Mouse (Mus musculus): ENCODE data around the gene Rnf182. TPM values are rescaled to one million over a fixed set of nuclear protein-coding genes. Genes with fewer than 3 reads are reported as not detected.

Gene Rnf182
- polyA plus RNA-seq, 1 experiment from 2014 or later: not detected

- Histone ChIP-seq H3K36me3 (replicated peaks; ENCODE audit: insufficient read depth, low read length) (no peaks in the 10 kb centered on the region), H3K9ac (replicated peaks) (no peak overlapping the region), H3K4me3 (ENCODE audit: low read depth, low read length) (no peak overlapping the region), H3K4me2 (ENCODE audit: low read depth, low read length) (no peak overlapping the region), H3K9me3 (ENCODE audit: low read length) (no peaks in the 10 kb centered on the region), H3K4me1 (ENCODE audit: insufficient read depth) (no peaks in the 10 kb centered on the region), H3K27me3 (ENCODE audit: insufficient read depth, low read length) (no peaks in the 10 kb centered on the region), H3K27ac (ENCODE audit: low read depth) (no peak overlapping the region)
- 75% methylated on average over 7 of the region's 7 CpGs for WGBS (ENCODE audit: insufficient replicate concordance)
- DNase-seq (no peak), ATAC-seq (no peak)
- TF ChIP-seq CTCF (IDR thresholded peaks at IDR 0.05; ENCODE audit: low read depth) (no peak), EP300 (IDR thresholded peaks at IDR 0.05; ENCODE audit: low read depth) (no peak)
Measured at GRCm38 (mm10) chr13:43711708-43712314, 96.3 kb downstream of the Rnf182 start.

GRCm38 (mm10) chr13:43714741-43715140, 99.2 kb downstream of the Rnf182 start:
- no peak overlapping the region for H3K4me2 ChIP-seq (ENCODE audit: low read depth, low read length)
- WGBS (ENCODE audit: insufficient replicate concordance): 81% methylated on average over 6 of the region's 6 CpGs

GRCm38 (mm10) chr13:43715466-43715865, 100.0 kb downstream of the Rnf182 start:
- TF ChIP-seq EP300 (IDR thresholded peaks at IDR 0.05; ENCODE audit: low read depth): no peak
- TF ChIP-seq CTCF (IDR thresholded peaks at IDR 0.05; ENCODE audit: low read depth): no peak
- H3K27me3 ChIP-seq (ENCODE audit: insufficient read depth, low read length): no peaks in the 10 kb centered on the region
- no peak for DNase-seq
- H3K36me3 ChIP-seq (replicated peaks; ENCODE audit: insufficient read depth, low read length): no peaks in the 10 kb centered on the region
- no peak overlapping the region for H3K4me2 ChIP-seq (ENCODE audit: low read depth, low read length)
- H3K27ac ChIP-seq (ENCODE audit: low read depth): no peak overlapping the region
- 70% methylated on average over 5 of the region's 5 CpGs for WGBS (ENCODE audit: insufficient replicate concordance)
- H3K4me1 ChIP-seq (ENCODE audit: insufficient read depth): no peaks in the 10 kb centered on the region
- H3K9ac ChIP-seq (replicated peaks): no peak overlapping the region
- no peak for ATAC-seq
- H3K9me3 ChIP-seq (ENCODE audit: low read length): no peaks in the 10 kb centered on the region
- H3K4me3 ChIP-seq (ENCODE audit: low read depth, low read length): no peak overlapping the region

More at GRCm38 (mm10) chr13:43714741-43715140, 99.2 kb downstream of the Rnf182 start:
- Histone ChIP-seq H3K4me1 (ENCODE audit: insufficient read depth) (no peaks in the 10 kb centered on the region), H3K4me3 (ENCODE audit: low read depth, low read length) (no peak overlapping the region), H3K36me3 (replicated peaks; ENCODE audit: insufficient read depth, low read length) (no peaks in the 10 kb centered on the region), H3K9me3 (ENCODE audit: low read length) (no peaks in the 10 kb centered on the region), H3K27me3 (ENCODE audit: insufficient read depth, low read length) (no peaks in the 10 kb centered on the region), H3K27ac (ENCODE audit: low read depth) (no peak overlapping the region), H3K9ac (replicated peaks) (no peak overlapping the region)
- no peak for DNase-seq
- ATAC-seq: no peak
- TF ChIP-seq CTCF (IDR thresholded peaks at IDR 0.05; ENCODE audit: low read depth) (no peak), EP300 (IDR thresholded peaks at IDR 0.05; ENCODE audit: low read depth) (no peak)

GRCm38 (mm10) chr13:43716514-43717036, 101.1 kb downstream of the Rnf182 start:
- no peaks in the 10 kb centered on the region for H3K36me3 ChIP-seq (replicated peaks; ENCODE audit: insufficient read depth, low read length)
- H3K9ac ChIP-seq (replicated peaks): no peak overlapping the region
- WGBS (ENCODE audit: insufficient replicate concordance): 60% methylated on average over 6 of the region's 6 CpGs
- H3K27ac ChIP-seq (ENCODE audit: low read depth): no peak overlapping the region
- no peak overlapping the region for H3K4me2 ChIP-seq (ENCODE audit: low read depth, low read length)
- no peak for TF ChIP-seq EP300 (IDR thresholded peaks at IDR 0.05; ENCODE audit: low read depth)
- no peak for TF ChIP-seq CTCF (IDR thresholded peaks at IDR 0.05; ENCODE audit: low read depth)
- ATAC-seq (no peak), DNase-seq (no peak)
- H3K4me1 ChIP-seq (ENCODE audit: insufficient read depth): no peaks in the 10 kb centered on the region
- H3K9me3 ChIP-seq (ENCODE audit: low read length): no peaks in the 10 kb centered on the region
- H3K27me3 ChIP-seq (ENCODE audit: insufficient read depth, low read length): no peaks in the 10 kb centered on the region
- no peak overlapping the region for H3K4me3 ChIP-seq (ENCODE audit: low read depth, low read length)

- Histone ChIP-seq H3K4me2 (ENCODE audit: low read depth, low read length) (no peak overlapping the region), H3K4me3 (ENCODE audit: low read depth, low read length) (no peak overlapping the region), H3K27ac (ENCODE audit: low read depth) (no peak overlapping the region), H3K4me1 (ENCODE audit: insufficient read depth) (no peaks in the 10 kb centered on the region), H3K9me3 (ENCODE audit: low read length) (no peaks in the 10 kb centered on the region), H3K36me3 (replicated peaks; ENCODE audit: insufficient read depth, low read length) (no peaks in the 10 kb centered on the region), H3K27me3 (ENCODE audit: insufficient read depth, low read length) (no peaks in the 10 kb centered on the region), H3K9ac (replicated peaks) (no peak overlapping the region)
- WGBS (ENCODE audit: insufficient replicate concordance): 78% methylated on average over 7 of the region's 7 CpGs
- no peak for ATAC-seq
- no peak for DNase-seq
- no peak for TF ChIP-seq EP300 (IDR thresholded peaks at IDR 0.05; ENCODE audit: low read depth)
- TF ChIP-seq CTCF (IDR thresholded peaks at IDR 0.05; ENCODE audit: low read depth): no peak
Measured at GRCm38 (mm10) chr13:43718173-43718572, 102.7 kb downstream of the Rnf182 start.

GRCm38 (mm10) chr13:43720496-43720895, 105.0 kb downstream of the Rnf182 start:
- Histone ChIP-seq H3K36me3 (replicated peaks; ENCODE audit: insufficient read depth, low read length) (no peaks in the 10 kb centered on the region), H3K9me3 (ENCODE audit: low read length) (no peaks in the 10 kb centered on the region), H3K27me3 (ENCODE audit: insufficient read depth, low read length) (no peaks in the 10 kb centered on the region), H3K4me1 (ENCODE audit: insufficient read depth) (no peaks in the 10 kb centered on the region), H3K4me2 (ENCODE audit: low read depth, low read length) (no peak overlapping the region), H3K4me3 (ENCODE audit: low read depth, low read length) (no peak overlapping the region), H3K9ac (replicated peaks) (no peak overlapping the region), H3K27ac (ENCODE audit: low read depth) (no peak overlapping the region)
- DNase-seq (no peak), ATAC-seq (no peak)
- TF ChIP-seq CTCF (IDR thresholded peaks at IDR 0.05; ENCODE audit: low read depth): no peak
- no peak for TF ChIP-seq EP300 (IDR thresholded peaks at IDR 0.05; ENCODE audit: low read depth)
- WGBS (ENCODE audit: insufficient replicate concordance): 56% methylated on average over 8 of the region's 8 CpGs

Other genes starting within 250 kb of the Rnf182 start
- 94.2 and 103 TPM in 2 replicates for gene Nol7, start 217.3 kb upstream of the Rnf182 start, polyA plus RNA-seq (2015; fragmentation: Nextera tagmentation; extraction: Ambion mirVana)
- 3.0 and 4.6 TPM in 2 replicates for gene Ranbp9, start 134.4 kb upstream of the Rnf182 start, polyA plus RNA-seq (2015; fragmentation: Nextera tagmentation; extraction: Ambion mirVana)
- gene Mcur1, start 55.5 kb upstream of the Rnf182 start, polyA plus RNA-seq (2015; fragmentation: Nextera tagmentation; extraction: Ambion mirVana): 8.8 and 8.9 TPM in 2 replicates
- 1.9 and 2.0 TPM in 2 replicates for gene Cd83, start 169.1 kb downstream of the Rnf182 start, polyA plus RNA-seq (2015; fragmentation: Nextera tagmentation; extraction: Ambion mirVana)

Data from liver, postnatal 0 days (tissue).